Mouse (Mus musculus): Measurements from ENCODE around the gene Pank4. TPM values are rescaled to one million over a fixed set of nuclear protein-coding genes. Genes with fewer than 3 reads are reported as not detected.

Pank4 gene
- total and polyA plus RNA-seq, 3 experiments, result 22.4 to 34.7 (median 27.6) TPM

DNA sequence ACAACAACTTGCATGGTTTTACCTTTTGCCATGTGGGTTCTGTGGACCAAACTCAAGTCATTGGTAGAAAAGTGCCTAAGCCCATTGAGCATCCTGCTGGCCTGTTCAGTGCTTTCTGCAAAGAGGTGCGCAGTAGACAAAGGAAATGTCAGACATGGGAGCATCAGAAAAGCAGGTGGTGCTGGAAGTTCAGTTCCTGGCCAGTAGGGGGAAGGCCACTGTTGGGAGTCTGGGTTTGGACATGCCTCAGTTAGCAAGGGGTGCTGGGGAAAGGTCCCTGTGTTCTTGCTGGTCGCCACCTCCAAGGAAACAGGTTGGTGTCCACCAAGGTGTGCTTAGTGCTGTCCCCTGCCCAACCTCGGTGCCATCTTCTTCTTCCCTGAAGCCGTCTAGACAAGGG is 16.2 kb downstream of the Pank4 start:
- no peaks in the 10 kb centered on the region for H3K27me3 ChIP-seq (replicated peaks)
- no peak overlapping the region for H3K4me3 ChIP-seq (replicated peaks in 1 of 3; ENCODE audit: low read depth in 2 of 3, low read length in 2 of 3, poor library complexity in 1 of 3)
- H3K27ac ChIP-seq (ENCODE audit: insufficient read depth, low read depth), result no peak overlapping the region
- H3K79me2 ChIP-seq (replicated peaks; ENCODE audit: control insufficient read depth, extremely low read depth, insufficient read depth, poor library complexity, severe bottlenecking), result no peaks in the 10 kb centered on the region
- TF ChIP-seq PAX5 (IDR thresholded peaks at IDR 0.05; ENCODE audit: low read length), result no peak
- TF ChIP-seq CTCF (conservative IDR thresholded peaks at IDR 0.05 in 1 of 2, IDR thresholded peaks at IDR 0.05 in 1 of 2; ENCODE audit: low read depth in 2 of 2, low read length in 2 of 2), result peak; percentile 14 to 49; a peak in 2 of 4 replicates
- dilution Hi-C loops (cut with MboI; ENCODE audit: extremely low pct_ligation_motif_present, extremely low pct_unique_long_range_greater_than_20kb, low sequenced_read_pairs), result no loop called here
- H3K4me2 ChIP-seq (ENCODE audit: insufficient read depth, low read depth, poor library complexity, severe bottlenecking), result no peak overlapping the region
- H3K9me3 ChIP-seq (replicated peaks; ENCODE audit: low read length), result no peaks in the 10 kb centered on the region
- peaks cover 0 to under 1% of the 10 kb centered on the region in 2 experiments; a peak in 1 of 4 replicates for H3K4me1 ChIP-seq (ENCODE audit: control insufficient read depth in 1 of 2, insufficient read depth in 2 of 2)
- peaks cover 66 to 80% of the 10 kb centered on the region in 2 experiments for H3K36me3 ChIP-seq (replicated peaks in 1 of 2; ENCODE audit: control insufficient read depth in 1 of 2, insufficient read depth in 1 of 2, low read length in 1 of 2)
- in situ Hi-C loops (cut with MboI; ENCODE audit: low pct_ligation_motif_present, low pct_unique_long_range_greater_than_20kb, low sequenced_read_pairs), result no loop called here
- DNase-seq (ENCODE audit: extremely low read depth), result no peak
- no peak overlapping the region for H3K9ac ChIP-seq (ENCODE audit: insufficient read depth, low read depth)

DNA sequence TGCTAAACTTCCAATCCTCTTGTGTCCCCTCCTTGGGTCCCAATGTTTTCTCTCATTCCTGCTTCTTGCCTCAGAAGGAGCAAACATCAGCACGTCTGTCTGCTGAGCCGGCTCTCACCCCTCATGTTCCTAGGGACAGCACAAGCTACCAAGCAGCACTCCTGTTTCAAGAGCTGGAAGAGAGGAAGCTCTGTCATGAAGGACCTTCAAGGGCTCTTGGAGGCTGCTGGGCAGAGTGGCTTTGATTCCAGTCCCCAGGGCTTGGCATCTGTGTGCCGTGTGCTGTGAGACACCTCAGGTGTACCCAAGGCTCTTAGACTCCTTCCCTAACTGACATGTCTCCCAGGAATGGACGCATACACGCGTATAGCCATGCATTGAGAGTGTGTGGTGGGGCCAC is 17.2 kb downstream of the Pank4 start:
- H3K36me3 ChIP-seq (replicated peaks in 1 of 2; ENCODE audit: control insufficient read depth in 1 of 2, insufficient read depth in 1 of 2, low read length in 1 of 2), result peaks cover 56 to 70% of the 10 kb centered on the region in 2 experiments
- H3K27ac ChIP-seq (ENCODE audit: insufficient read depth, low read depth), result no peak overlapping the region
- no peaks in the 10 kb centered on the region for H3K9me3 ChIP-seq (replicated peaks; ENCODE audit: low read length)
- no peak overlapping the region for H3K4me3 ChIP-seq (replicated peaks in 1 of 3; ENCODE audit: low read depth in 2 of 3, low read length in 2 of 3, poor library complexity in 1 of 3)
- H3K79me2 ChIP-seq (replicated peaks; ENCODE audit: control insufficient read depth, extremely low read depth, insufficient read depth, poor library complexity, severe bottlenecking), result no peaks in the 10 kb centered on the region
- no peak for DNase-seq (ENCODE audit: extremely low read depth)
- dilution Hi-C loops (cut with MboI; ENCODE audit: extremely low pct_ligation_motif_present, extremely low pct_unique_long_range_greater_than_20kb, low sequenced_read_pairs) (no loop called here), in situ Hi-C loops (cut with MboI; ENCODE audit: low pct_ligation_motif_present, low pct_unique_long_range_greater_than_20kb, low sequenced_read_pairs) (no loop called here)
- no peak overlapping the region for H3K9ac ChIP-seq (ENCODE audit: insufficient read depth, low read depth)
- no peak for TF ChIP-seq ETS1 (conservative IDR thresholded peaks at IDR 0.05; ENCODE audit: low read depth, low read length)
- no peak for TF ChIP-seq IRF4 (IDR thresholded peaks at IDR 0.05; ENCODE audit: low read depth, low read length)
- TF ChIP-seq SMC3 (IDR thresholded peaks at IDR 0.05; ENCODE audit: low read depth, low read length), result no peak
- no peak for TF ChIP-seq JUND (conservative IDR thresholded peaks at IDR 0.05; ENCODE audit: low read depth, low read length)
- no peak for TF ChIP-seq MAX (IDR thresholded peaks at IDR 0.05; ENCODE audit: low read length)
- no peak for TF ChIP-seq E2F4 (IDR thresholded peaks at IDR 0.05; ENCODE audit: insufficient replicate concordance, low read depth, low read length)
- no peak for TF ChIP-seq ELF1 (IDR thresholded peaks at IDR 0.05; ENCODE audit: low read depth, low read length)
- no peak for TF ChIP-seq ZC3H11A (IDR thresholded peaks at IDR 0.05; ENCODE audit: low read depth, low read length)
- TF ChIP-seq TBP (conservative IDR thresholded peaks at IDR 0.05; ENCODE audit: low read depth, low read length), result no peak
- H3K4me2 ChIP-seq (ENCODE audit: insufficient read depth, low read depth, poor library complexity, severe bottlenecking), result no peak overlapping the region
- peaks cover under 1% of the 10 kb centered on the region for H3K27me3 ChIP-seq (replicated peaks)
- peaks cover 5 to 8% of the 10 kb centered on the region in 2 experiments for H3K4me1 ChIP-seq (ENCODE audit: control insufficient read depth in 1 of 2, insufficient read depth in 2 of 2)

GRCm38 (mm10) chr4:154981530-154981929 is 17.6 kb downstream of the Pank4 start:
- no peak for DNase-seq (ENCODE audit: extremely low read depth)
- Histone ChIP-seq H3K4me3 (replicated peaks in 1 of 3; ENCODE audit: low read depth in 2 of 3, low read length in 2 of 3, poor library complexity in 1 of 3) (no peak overlapping the region), H3K4me2 (ENCODE audit: insufficient read depth, low read depth, poor library complexity, severe bottlenecking) (no peak overlapping the region), H3K4me1 (ENCODE audit: control insufficient read depth in 1 of 2, insufficient read depth in 2 of 2) (peaks cover 6 to 8% of the 10 kb centered on the region in 2 experiments), H3K9me3 (replicated peaks; ENCODE audit: low read length) (no peaks in the 10 kb centered on the region), H3K79me2 (replicated peaks; ENCODE audit: control insufficient read depth, extremely low read depth, insufficient read depth, poor library complexity, severe bottlenecking) (no peaks in the 10 kb centered on the region), H3K27ac (ENCODE audit: insufficient read depth, low read depth) (no peak overlapping the region), H3K36me3 (replicated peaks in 1 of 2; ENCODE audit: control insufficient read depth in 1 of 2, insufficient read depth in 1 of 2, low read length in 1 of 2) (peaks cover 52 to 66% of the 10 kb centered on the region in 2 experiments), H3K9ac (ENCODE audit: insufficient read depth, low read depth) (no peak overlapping the region), H3K27me3 (replicated peaks) (peaks cover 5% of the 10 kb centered on the region)
- dilution Hi-C loops (cut with MboI; ENCODE audit: extremely low pct_ligation_motif_present, extremely low pct_unique_long_range_greater_than_20kb, low sequenced_read_pairs), result no loop called here
- no peak for TF ChIP-seq ETS1 (conservative IDR thresholded peaks at IDR 0.05; ENCODE audit: low read depth, low read length)
- peak; percentile 20 to 76; a peak in 2 of 4 replicates for TF ChIP-seq CTCF (conservative IDR thresholded peaks at IDR 0.05 in 1 of 2, IDR thresholded peaks at IDR 0.05 in 1 of 2; ENCODE audit: low read depth in 2 of 2, low read length in 2 of 2)
- TF ChIP-seq SMC3 (IDR thresholded peaks at IDR 0.05; ENCODE audit: low read depth, low read length), result peak; percentile 79
- TF ChIP-seq NELFE (IDR thresholded peaks at IDR 0.05; ENCODE audit: low read depth, low read length), result no peak
- TF ChIP-seq POLR2A (IDR thresholded peaks at IDR 0.05; ENCODE audit: low read depth, low read length), result no peak
- TF ChIP-seq TCF12 (IDR thresholded peaks at IDR 0.05; ENCODE audit: low read depth, low read length), result no peak
- TF ChIP-seq RAD21 (IDR thresholded peaks at IDR 0.05; ENCODE audit: low read depth, low read length), result peak; percentile 64
- no peak for TF ChIP-seq ZC3H11A (IDR thresholded peaks at IDR 0.05; ENCODE audit: low read depth, low read length)
- TF ChIP-seq KAT2A (IDR thresholded peaks at IDR 0.05; ENCODE audit: insufficient replicate concordance, low read length), result no peak
- no peak for TF ChIP-seq ZNF384 (IDR thresholded peaks at IDR 0.05; ENCODE audit: low read depth, low read length)
- TF ChIP-seq MXI1 (IDR thresholded peaks at IDR 0.05; ENCODE audit: low read depth, low read length), result no peak
- TF ChIP-seq MAZ (IDR thresholded peaks at IDR 0.05; ENCODE audit: low read depth, low read length), result no peak
- TF ChIP-seq USF1 (IDR thresholded peaks at IDR 0.05; ENCODE audit: low read depth, low read length), result no peak
- TF ChIP-seq IRF4 (IDR thresholded peaks at IDR 0.05; ENCODE audit: low read depth, low read length), result no peak
- TF ChIP-seq NRF1 (IDR thresholded peaks at IDR 0.05; ENCODE audit: low read depth, low read length), result no peak
- TF ChIP-seq HCFC1 (IDR thresholded peaks at IDR 0.05; ENCODE audit: low read depth, low read length), result no peak
- TF ChIP-seq MAFK (IDR thresholded peaks at IDR 0.05; ENCODE audit: insufficient replicate concordance, low read length), result no peak
- TF ChIP-seq JUND (conservative IDR thresholded peaks at IDR 0.05; ENCODE audit: low read depth, low read length), result no peak
- in situ Hi-C loops (cut with MboI; ENCODE audit: low pct_ligation_motif_present, low pct_unique_long_range_greater_than_20kb, low sequenced_read_pairs), result no loop called here
